Mouse (Mus musculus): Measurements from ENCODE around the gene Tssk6.
"Not testable (repeated sequence)": the region's sequence is repeated elsewhere in the genome, so short reads cannot be mapped to it uniquely, and the experiment has no call there.

DNA sequence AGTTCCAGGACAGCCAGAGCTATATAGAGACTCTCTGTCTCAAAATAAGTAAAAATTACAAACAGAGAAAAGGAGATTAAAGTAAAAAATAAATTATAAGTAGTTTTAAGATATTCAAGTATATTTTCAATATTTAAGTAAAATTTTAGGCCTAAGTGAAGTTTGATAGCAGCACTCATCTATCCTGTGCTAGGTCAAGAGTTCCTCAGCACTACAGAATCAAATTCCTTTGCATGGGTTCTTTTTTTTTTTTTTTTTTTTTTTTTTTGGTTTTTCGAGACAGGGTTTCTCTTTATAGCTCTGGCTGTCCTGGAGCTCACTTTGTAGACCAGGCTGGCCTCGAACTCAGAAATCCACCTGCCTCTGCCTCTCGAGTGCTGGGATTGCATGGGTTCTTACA is 40.5 kb downstream of the Tssk6 start:
- not testable (repeated sequence) for TF ChIP-seq CTCF, EP300 (IDR thresholded peaks at IDR 0.05)

Measured in lung, postnatal 0 days (tissue).